In the genomic region with DNA sequence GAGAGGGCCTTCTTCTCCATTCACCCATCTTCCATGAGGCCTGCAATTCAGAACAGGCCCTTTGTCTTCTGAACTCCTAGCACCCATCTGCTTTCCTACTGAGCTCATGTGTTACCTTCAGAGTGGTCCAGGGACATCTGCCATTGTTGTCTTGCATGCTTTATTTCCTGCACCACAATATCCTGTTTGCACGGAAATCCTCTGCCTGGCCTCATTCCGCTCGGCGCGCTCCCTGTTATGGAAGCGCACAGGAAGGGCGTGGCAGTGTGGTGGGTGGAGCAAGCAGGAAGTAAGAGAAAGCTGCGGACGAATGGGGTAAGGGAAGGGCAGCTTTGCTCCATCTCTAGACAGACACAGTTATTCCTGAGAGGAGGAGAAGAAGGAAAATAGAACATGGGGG, we compare ENCODE assay signal across 11 mouse cellular contexts. TPM values are rescaled to one million over a fixed set of nuclear protein-coding genes. Genes with fewer than 3 reads are reported as not detected.
DNase-seq lines count a peak whose midpoint lies in the region; ATAC-seq lines count a peak whose summit lies in the region.
"Had no signal": no experiment of that assay in that cellular context is flagged by ENCODE, and none has a peak within 500 bp of the region (broad histone marks: within the 10 kb centered on the region; RNA-seq: fewer than 3 reads in every experiment).

No protein-coding gene starts in this region.

- ATAC-seq in kidney, embryonic 16.5 days (ENCODE audit: low FRiP score, low TSS enrichment) = 0 out of 2 replicates have a peak, but pooled peaks have one; percentile 42
- no peak for ATAC-seq in megakaryocyte, adult 5-6 weeks (ENCODE audit: poor library complexity, severe bottlenecking)
- ATAC-seq: inflammation-experienced regulatory T-cells, adult 6 months had no signal

- peaks cover 6% of the 10 kb centered on the region for H3K4me1 ChIP-seq in kidney, embryonic 16.5 days (ENCODE audit: insufficient read depth, low read length)
- no peaks in the 10 kb centered on the region for H3K4me1 ChIP-seq in limb, embryonic 10.5 days

- H3K4me3 ChIP-seq in kidney, embryonic 16.5 days (ENCODE audit: low read length) = no peak overlapping the region
- H3K4me3 ChIP-seq in limb, embryonic 10.5 days = no peak overlapping the region
- H3K4me3 ChIP-seq: limb, embryonic 13.5 days had no signal

- no peak overlapping the region for H3K4me2 ChIP-seq in kidney, embryonic 16.5 days (replicated peaks; ENCODE audit: low read depth, low read length)
- H3K4me2 ChIP-seq: limb, embryonic 13.5 days had no signal

- peak; percentile 37 for DNase-seq in gastrocnemius, postnatal 25 days
- no peak for DNase-seq in gastrocnemius, postnatal 10 days
- peak; percentile 75 for DNase-seq in heart, adult 8-10 months (ENCODE audit: low spot score)
- DNase-seq in lung, postnatal 14 days = peak; percentile 45
- no peak for DNase-seq in limb, embryonic 10.5 days (ENCODE audit: low spot score)
- no peak for DNase-seq in cerebellum, adult 9-10 months
- DNase-seq: layer of hippocampus, postnatal 36 days had no signal

- H3K36me3 ChIP-seq in kidney, embryonic 16.5 days (ENCODE audit: insufficient read depth, low read length) = no peaks in the 10 kb centered on the region
- no peaks in the 10 kb centered on the region for H3K36me3 ChIP-seq in limb, embryonic 10.5 days
- H3K36me3 ChIP-seq: limb, embryonic 13.5 days had no signal

- H3K9ac ChIP-seq in kidney, embryonic 16.5 days (replicated peaks; ENCODE audit: low read length) = no peak overlapping the region
- H3K9ac ChIP-seq: limb, embryonic 13.5 days had no signal

- WGBS in kidney, embryonic 16.5 days = 87% methylated on average over 9 of the region's 9 CpGs
- 94% methylated on average over 9 of the region's 9 CpGs for WGBS in limb, embryonic 10.5 days

- H3K27me3 ChIP-seq in kidney, embryonic 16.5 days (ENCODE audit: insufficient read depth, low read length) = no peaks in the 10 kb centered on the region
- no peaks in the 10 kb centered on the region for H3K27me3 ChIP-seq in limb, embryonic 10.5 days (ENCODE audit: low read depth, poor library complexity, severe bottlenecking)
- H3K27me3 ChIP-seq: limb, embryonic 13.5 days had no signal

- H3K27ac ChIP-seq in kidney, embryonic 16.5 days (ENCODE audit: low read length) = no peak overlapping the region
- H3K27ac ChIP-seq in limb, embryonic 10.5 days = no peak overlapping the region
- H3K27ac ChIP-seq: limb, embryonic 13.5 days had no signal

- peaks cover 2% of the 10 kb centered on the region; the same call in 1 of the 2 replicates for H3K9me3 ChIP-seq in kidney, embryonic 16.5 days (ENCODE audit: low read length)
- no peaks in the 10 kb centered on the region for H3K9me3 ChIP-seq in limb, embryonic 10.5 days (replicated peaks)
- H3K9me3 ChIP-seq: limb, embryonic 13.5 days had no signal

RNA-seq across cellular contexts. Expression of gene Lmcd1, which starts 14.1 kb away (rescaled TPM):
- 100 to 1,000 TPM in 1 of 2 experiments, 10 to 100 TPM in 1; 98.2 to 394 TPM for total RNA-seq in gastrocnemius, postnatal 25 days (2021)
- total RNA-seq in gastrocnemius, postnatal 10 days (2021) = 10 to 100 TPM; 76.1 to 89.7 TPM
- total RNA-seq in heart, adult 8-10 months (2022) = 10 to 100 TPM; 32.8 to 38.7 (median 36.6) TPM
- 24.2 and 28.6 TPM in 2 replicates for polyA plus RNA-seq in kidney, embryonic 16.5 days (2015; fragmentation: Nextera tagmentation; extraction: Ambion mirVana)
- 5.0 and 6.0 TPM in 2 replicates for polyA plus RNA-seq in limb, embryonic 10.5 days (2016; fragmentation: Nextera tagmentation; extraction: Ambion mirVana)
- 0.27 TPM in 1 of 2 replicates, not detected in the other for total RNA-seq in megakaryocyte, adult 5-6 weeks (2015)
- 0.11 and 0.20 TPM in 2 replicates for total RNA-seq in megakaryocyte, adult 5-6 weeks (2017)
- polyA plus RNA-seq: inflammation-experienced regulatory T-cells, adult 6 months had no signal

Comparison
In these comparisons a context has a peak if more than half of its experiments do, and no peak if none do; other contexts are left out.
1. DNase-seq: peak in gastrocnemius, postnatal 25 days (single experiment), heart, adult 8-10 months (single experiment) and lung, postnatal 14 days (single experiment); none in gastrocnemius, postnatal 10 days (single experiment), limb, embryonic 10.5 days (single experiment) and cerebellum, adult 9-10 months (single experiment).
2. RNA of gene Lmcd1, which starts 14.1 kb away (total RNA-seq): 98.2 to 394 TPM in gastrocnemius, postnatal 25 days, 76.1 to 89.7 TPM in gastrocnemius, postnatal 10 days and 32.8 to 38.7 TPM in heart, adult 8-10 months; 0.11 to 0.27 TPM in megakaryocyte, adult 5-6 weeks; every median in the first group is over 10 times any median in the second.